Mouse (Mus musculus) MEL (cell line): ENCODE results near the gene Pard6a. TPM values are rescaled to one million over a fixed set of nuclear protein-coding genes. Genes with fewer than 3 reads are reported as not detected.

Experiments
- DNase-seq: peaks from one replicate; pipeline ENCODE4 v3.0.0; 2011; ENCODE audit warnings: low read depth, low spot score
- H3K27ac ChIP-seq: 2 replicates; pipeline ENCODE4 v1.5.1; 2012; ENCODE audit warnings: low read depth, mild to moderate bottlenecking, control low read depth, low read length, moderate library complexity; ENCODE audit not compliant: control insufficient read depth
- H3K27me3 ChIP-seq, 2 experiments: fragments of 150-350 bp in 1 of 2; sonication (generic) in 1 of 2; 2 replicates each; pipeline ENCODE4 v1.6.1; 2012; ENCODE audit warnings: low read length in 2 of 2, mild to moderate bottlenecking in 2 of 2, improper control_type of control experiment in 1 of 2, moderate library complexity in 1 of 2; ENCODE audit not compliant: insufficient read depth in 2 of 2, control insufficient read depth in 1 of 2
- H3K36me3 ChIP-seq, 2 experiments: 2 replicates each; pipeline ENCODE4 v1.6.1; 2012 to 2014; ENCODE audit warnings: low read length in 2 of 2, improper control_type of control experiment in 1 of 2, inconsistent platforms in 1 of 2, mild to moderate bottlenecking in 1 of 2; ENCODE audit not compliant: insufficient read depth in 2 of 2, control insufficient read depth in 1 of 2
- H3K4me1 ChIP-seq, 2 experiments: fragments of 150-350 bp in 1 of 2; sonication (generic) in 1 of 2; 2 replicates each; pipeline ENCODE4 v1.6.1; 2012; ENCODE audit warnings: low read length in 2 of 2, improper control_type of control experiment in 1 of 2, mild to moderate bottlenecking in 1 of 2; ENCODE audit not compliant: insufficient read depth in 2 of 2, control insufficient read depth in 1 of 2
- H3K4me3 ChIP-seq, 2 experiments: fragments of 150-350 bp in 1 of 2; sonication (generic) in 1 of 2; 2 replicates each; pipeline ENCODE4 v1.5.1; 2012; ENCODE audit warnings: low read depth in 2 of 2, low read length in 2 of 2, mild to moderate bottlenecking in 2 of 2, moderate library complexity in 2 of 2, control low read depth in 1 of 2, improper control_type of control experiment in 1 of 2; ENCODE audit not compliant: control insufficient read depth in 1 of 2, insufficient read depth in 1 of 2
- H3K79me2 ChIP-seq: 2 replicates; pipeline ENCODE4 v1.6.1; 2012; ENCODE audit warnings: mild to moderate bottlenecking, low read length, moderate library complexity; ENCODE audit not compliant: control insufficient read depth, poor library complexity, insufficient read depth
- H3K9ac ChIP-seq: 2 replicates; pipeline ENCODE4 v1.6.1; 2012; ENCODE audit warnings: low read depth, mild to moderate bottlenecking, control low read depth, low read length, moderate library complexity; ENCODE audit not compliant: control insufficient read depth, poor library complexity, severe bottlenecking
- H3K9me3 ChIP-seq: fragments of 150-350 bp; sonication (generic); replicated peaks from 2 replicates; pipeline ENCODE4 v1.6.1; 2012; ENCODE audit warnings: mild to moderate bottlenecking, low read length, improper control_type of control experiment, moderate library complexity; ENCODE audit not compliant: insufficient read depth
- CHD2 ChIP-seq: IDR thresholded peaks from 2 replicates; pipeline ENCODE4 v1.6.1; 2011; ENCODE audit warnings: low read length, improper control_type of control experiment
- GATA1 ChIP-seq: IDR thresholded peaks from 2 replicates; pipeline ENCODE4 v1.6.1; 2011; ENCODE audit warnings: low read depth, low read length, improper control_type of control experiment
- HCFC1 ChIP-seq: IDR thresholded peaks from 2 replicates; pipeline ENCODE4 v1.6.1; 2012; ENCODE audit warnings: low read depth, mild to moderate bottlenecking, inconsistent platforms, low read length, improper control_type of control experiment, moderate library complexity
- JUND ChIP-seq: IDR thresholded peaks from 2 replicates; pipeline ENCODE4 v1.6.1; 2011; ENCODE audit warnings: low read depth, mild to moderate bottlenecking, improper control_type of control experiment, low read length
- MAFK ChIP-seq: IDR thresholded peaks from 2 replicates; pipeline ENCODE4 v1.6.1; 2011; ENCODE audit warnings: low read depth, mild to moderate bottlenecking, low read length, improper control_type of control experiment, borderline replicate concordance
- MEF2A ChIP-seq: IDR thresholded peaks from 2 replicates; pipeline ENCODE4 v1.6.1; 2014; ENCODE audit warnings: low read depth, mild to moderate bottlenecking, inconsistent platforms, low read length, improper control_type of control experiment; ENCODE audit not compliant: poor library complexity, insufficient replicate concordance, severe bottlenecking; ENCODE audit errors: extremely low read depth
- MXI1 ChIP-seq: IDR thresholded peaks from 2 replicates; pipeline ENCODE4 v1.6.1; 2011; ENCODE audit warnings: mild to moderate bottlenecking, low read depth, low read length, improper control_type of control experiment
- RCOR1 ChIP-seq: IDR thresholded peaks from 2 replicates; pipeline ENCODE4 v1.6.1; 2012; ENCODE audit warnings: low read depth, mild to moderate bottlenecking, inconsistent platforms, low read length, improper control_type of control experiment
- TBP ChIP-seq: IDR thresholded peaks from 2 replicates; pipeline ENCODE4 v1.8.0; 2011; ENCODE audit warnings: low read depth, low read length, improper control_type of control experiment
- USF2 ChIP-seq, 2 experiments: IDR thresholded peaks; 2 replicates each; pipeline ENCODE4 v1.6.1; 2011 to 2012; ENCODE audit warnings: improper control_type of control experiment in 2 of 2, low read length in 2 of 2, borderline replicate concordance in 1 of 2, inconsistent platforms in 1 of 2, low read depth in 1 of 2, mild to moderate bottlenecking in 1 of 2; ENCODE audit not compliant: insufficient read depth in 1 of 2
- ZC3H11A ChIP-seq: IDR thresholded peaks from 2 replicates; pipeline ENCODE4 v1.6.1; 2012; ENCODE audit warnings: low read depth, mild to moderate bottlenecking, inconsistent platforms, low read length, improper control_type of control experiment
- ZKSCAN1 ChIP-seq: IDR thresholded peaks from 2 replicates; pipeline ENCODE4 v1.6.1; 2012; ENCODE audit warnings: low read depth, mild to moderate bottlenecking, inconsistent platforms, low read length, improper control_type of control experiment, moderate library complexity
- polyA plus RNA-seq, 2 experiments: library from polyadenylated mRNA; stranded (reverse) in 1 of 2; unstranded in 1 of 2; fragments of >175 nt in 1 of 2; fragments of >200 nt in 1 of 2; gene quantifications; 2 replicates each; pipeline versions ENCODE4 v1.2.1 to v1.2.4; 2012; ENCODE audit warnings: low replicate concordance in 2 of 2, low read depth in 1 of 2; ENCODE audit not compliant: insufficient read length in 2 of 2, insufficient read depth in 1 of 2, missing spikeins in 1 of 2
- total RNA-seq: library from RNA; depleted of rRNA; stranded (reverse); fragments of 300-350 nt; gene quantifications from 2 replicates; pipeline ENCODE4 v1.2.3, GENCODE M21; 2012

Pard6a gene
- total and polyA plus RNA-seq, 3 experiments = 12.3 to 20.5 TPM; not detected in 1

DNA sequence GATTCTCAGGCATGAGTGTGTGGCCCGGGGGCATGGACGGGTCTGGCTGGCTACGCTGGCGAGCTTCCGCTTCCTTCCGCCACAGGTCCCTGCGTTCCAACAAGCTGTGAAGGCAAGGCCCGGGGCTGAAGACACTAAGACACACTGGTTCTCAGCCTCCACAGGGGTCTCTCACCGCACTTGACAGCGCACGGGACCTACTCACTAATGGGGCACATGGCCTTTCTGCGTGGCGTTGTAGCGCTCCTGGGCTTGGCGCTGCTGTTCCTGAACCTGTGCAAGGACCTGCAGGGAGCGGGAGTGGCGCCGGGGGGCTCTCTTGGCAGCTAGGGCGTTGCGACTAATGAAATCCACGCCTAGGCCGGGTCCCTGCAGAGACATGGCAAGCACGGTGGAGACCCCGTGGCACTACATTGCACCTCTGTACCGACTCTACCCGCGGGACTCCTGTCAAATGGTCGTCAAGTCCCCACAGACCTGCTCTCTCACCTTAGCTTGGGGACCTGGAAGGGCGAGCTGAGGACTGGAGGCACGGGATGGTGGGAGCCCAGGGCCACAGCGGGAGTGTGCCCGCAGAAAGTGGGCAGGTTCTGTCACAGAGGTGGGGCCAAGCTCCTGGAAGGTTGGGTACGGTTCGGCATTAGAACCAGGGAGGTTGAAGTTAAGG is 3.3 kb downstream of the Pard6a start:
- peaks cover 18% of the 10 kb centered on the region for H3K79me2 ChIP-seq
- H3K9ac ChIP-seq = no peak overlapping the region
- H3K4me3 ChIP-seq = no peak overlapping the region
- no peak for TF ChIP-seq TBP
- no peak for TF ChIP-seq MEF2A
- TF ChIP-seq JUND = no peak
- TF ChIP-seq MAFK = no peak
- TF ChIP-seq ZC3H11A = no peak
- TF ChIP-seq USF2 (IDR thresholded peaks at IDR 0.05; ENCODE audit: borderline replicate concordance in 1 of 2, insufficient read depth in 1 of 2, low read depth in 1 of 2, low read length in 2 of 2) = no peak
- H3K36me3 ChIP-seq = peaks cover 0 to 11% of the 10 kb centered on the region in 2 experiments; a peak in 2 of 4 replicates
- H3K27ac ChIP-seq = no peak overlapping the region
- H3K9me3 ChIP-seq = no peaks in the 10 kb centered on the region
- H3K4me1 ChIP-seq = peaks cover 5 to 19% of the 10 kb centered on the region in 2 experiments; a peak in 3 of 4 replicates
- no peak for DNase-seq
- H3K27me3 ChIP-seq = no peaks in the 10 kb centered on the region

DNA sequence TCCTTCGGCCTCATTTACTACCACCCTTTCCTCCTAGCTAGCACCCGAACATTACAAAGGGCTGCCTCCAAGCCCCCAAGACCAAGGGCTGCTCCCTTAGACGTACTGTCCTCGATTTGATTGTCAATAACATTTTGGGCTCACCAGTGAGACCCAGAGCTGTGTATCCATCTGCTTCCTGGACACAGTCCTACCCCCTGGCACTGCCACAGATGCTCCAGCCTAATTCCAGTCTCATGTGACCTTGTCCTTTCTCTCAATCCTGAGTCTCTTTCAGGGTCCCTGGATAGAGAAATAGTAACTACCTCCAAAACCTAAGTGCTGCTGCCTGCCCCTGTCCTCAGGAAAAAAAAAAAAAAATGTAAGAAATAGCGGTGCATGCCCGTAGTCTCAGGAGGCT is 4.0 kb downstream of the Pard6a start:
- H3K4me3 ChIP-seq = no peak overlapping the region
- DNase-seq = no peak
- no peak for TF ChIP-seq TBP
- TF ChIP-seq ZKSCAN1 = no peak
- TF ChIP-seq RCOR1 = no peak
- no peak for TF ChIP-seq HCFC1
- no peak for TF ChIP-seq CHD2
- no peaks in the 10 kb centered on the region for H3K9me3 ChIP-seq
- H3K36me3 ChIP-seq = peaks cover 0 to 11% of the 10 kb centered on the region in 2 experiments; a peak in 2 of 4 replicates
- H3K4me1 ChIP-seq = peaks cover 5 to 18% of the 10 kb centered on the region in 2 experiments; a peak in 3 of 4 replicates
- H3K27ac ChIP-seq = no peak overlapping the region
- peaks cover 18% of the 10 kb centered on the region for H3K79me2 ChIP-seq
- H3K27me3 ChIP-seq = no peaks in the 10 kb centered on the region
- no peak overlapping the region for H3K9ac ChIP-seq

DNA sequence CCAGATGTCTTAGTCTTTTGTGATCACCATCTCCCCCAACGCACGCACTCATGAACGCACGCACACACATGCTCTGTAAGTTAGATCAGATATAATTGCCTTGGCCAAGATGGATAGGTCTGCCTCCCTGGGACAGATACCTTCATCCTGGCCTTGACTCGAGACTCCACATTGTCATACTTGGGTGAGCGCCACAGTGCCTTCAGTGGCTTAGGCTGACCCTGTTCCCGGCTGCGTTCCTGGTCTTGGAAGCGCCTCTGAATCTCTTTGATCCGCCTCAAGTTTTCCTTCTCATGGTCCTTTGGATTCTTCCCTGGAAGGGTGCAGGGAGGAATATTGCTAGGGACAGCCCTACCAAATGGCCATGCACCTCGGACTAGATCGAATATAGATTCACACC is 5.5 kb downstream of the Pard6a start:
- 0 out of 2 replicates have a peak, but pooled peaks have one; percentile 7 for TF ChIP-seq MXI1
- no peak for TF ChIP-seq GATA1
- H3K9ac ChIP-seq = peak overlapping the region; percentile 90

More for the DNA sequence above, 5.5 kb downstream of the Pard6a start:
- H3K27me3 ChIP-seq = no peaks in the 10 kb centered on the region
- peaks cover 0 to 11% of the 10 kb centered on the region in 2 experiments; a peak in 2 of 4 replicates for H3K36me3 ChIP-seq
- peaks cover 14% of the 10 kb centered on the region for H3K79me2 ChIP-seq
- no peak for DNase-seq
- peaks cover 5 to 13% of the 10 kb centered on the region in 2 experiments; a peak in 3 of 4 replicates for H3K4me1 ChIP-seq
- no peaks in the 10 kb centered on the region for H3K9me3 ChIP-seq
- H3K4me3 ChIP-seq = peak overlapping the region in 1 of 2 experiments; percentile 11; a peak in 2 of 4 replicates
- H3K27ac ChIP-seq = no peak overlapping the region
